Mouse (Mus musculus) megakaryocyte, adult 5-6 weeks (primary cell): ENCODE measurements around the gene Micu1. TPM values are rescaled to one million over a fixed set of nuclear protein-coding genes. Genes with fewer than 3 reads are reported as not detected.

ENCODE experiments used
- ATAC-seq: 2 replicates; pipeline ENCODE4 v1.8.0; 2016; ENCODE audit warnings: mild to moderate bottlenecking, inconsistent platforms; ENCODE audit not compliant: poor library complexity, severe bottlenecking
- total RNA-seq, 2 experiments: library from RNA; stranded (forward) in 1 of 2; stranded (reverse) in 1 of 2; fragments of 153-499, 151-499 nt in 1 of 2; fragments of 221-1000, 200-1000 nt in 1 of 2; gene quantifications; 2 replicates each; pipeline versions ENCODE4 v1.2.3 to v1.2.4; 2015 to 2017

Micu1 gene
- total RNA-seq, 2 experiments from 2014 or later: 29.7 to 42.2 TPM

GRCm38 (mm10) chr10:59720017-59720416 lies 17.7 kb downstream of the Micu1 start:
- no peak for ATAC-seq

GRCm38 (mm10) chr10:59721555-59721954 lies 19.3 kb downstream of the Micu1 start:
- ATAC-seq: no peak

GRCm38 (mm10) chr10:59724634-59725033 lies 22.4 kb downstream of the Micu1 start:
- no peak for ATAC-seq

GRCm38 (mm10) chr10:59727251-59727650 lies 25.0 kb downstream of the Micu1 start:
- no peak for ATAC-seq

- no peak for ATAC-seq
Measured at GRCm38 (mm10) chr10:59729261-59729660, 27.0 kb downstream of the Micu1 start.

GRCm38 (mm10) chr10:59729842-59730241 lies 27.6 kb downstream of the Micu1 start:
- ATAC-seq: no peak

- ATAC-seq: no peak
Measured at GRCm38 (mm10) chr10:59736027-59736598, 33.8 kb downstream of the Micu1 start.

GRCm38 (mm10) chr10:59741448-59741847 lies 39.2 kb downstream of the Micu1 start:
- ATAC-seq: no peak

- ATAC-seq: no peak
Measured at GRCm38 (mm10) chr10:59743397-59743796, 41.1 kb downstream of the Micu1 start.

- no peak for ATAC-seq
Measured at GRCm38 (mm10) chr10:59743969-59744368, 41.7 kb downstream of the Micu1 start.

GRCm38 (mm10) chr10:59747334-59747733 lies 45.1 kb downstream of the Micu1 start:
- no peak for ATAC-seq

GRCm38 (mm10) chr10:59748699-59749200 lies 46.5 kb downstream of the Micu1 start:
- no peak for ATAC-seq

GRCm38 (mm10) chr10:59753538-59754069 lies 51.3 kb downstream of the Micu1 start:
- ATAC-seq: no peak

- no peak for ATAC-seq
Measured at GRCm38 (mm10) chr10:59754104-59754503, 51.8 kb downstream of the Micu1 start.

- ATAC-seq: no peak
Measured at GRCm38 (mm10) chr10:59754901-59755300, 52.6 kb downstream of the Micu1 start.

GRCm38 (mm10) chr10:59755681-59756080 lies 53.4 kb downstream of the Micu1 start:
- ATAC-seq: no peak

GRCm38 (mm10) chr10:59756090-59756489 lies 53.8 kb downstream of the Micu1 start:
- no peak for ATAC-seq

- ATAC-seq: no peak
Measured at GRCm38 (mm10) chr10:59756570-59756969, 54.3 kb downstream of the Micu1 start.

- no peak for ATAC-seq
Measured at GRCm38 (mm10) chr10:59764781-59765180, 62.5 kb downstream of the Micu1 start.

- no peak for ATAC-seq
Measured at GRCm38 (mm10) chr10:59768369-59769079, 66.2 kb downstream of the Micu1 start.

GRCm38 (mm10) chr10:59771375-59772048 lies 69.2 kb downstream of the Micu1 start:
- ATAC-seq: no peak

GRCm38 (mm10) chr10:59772049-59772397 lies 69.7 kb downstream of the Micu1 start:
- ATAC-seq: no peak
